ENCODE assay signal across 25 mouse cellular contexts in the genomic region with DNA sequence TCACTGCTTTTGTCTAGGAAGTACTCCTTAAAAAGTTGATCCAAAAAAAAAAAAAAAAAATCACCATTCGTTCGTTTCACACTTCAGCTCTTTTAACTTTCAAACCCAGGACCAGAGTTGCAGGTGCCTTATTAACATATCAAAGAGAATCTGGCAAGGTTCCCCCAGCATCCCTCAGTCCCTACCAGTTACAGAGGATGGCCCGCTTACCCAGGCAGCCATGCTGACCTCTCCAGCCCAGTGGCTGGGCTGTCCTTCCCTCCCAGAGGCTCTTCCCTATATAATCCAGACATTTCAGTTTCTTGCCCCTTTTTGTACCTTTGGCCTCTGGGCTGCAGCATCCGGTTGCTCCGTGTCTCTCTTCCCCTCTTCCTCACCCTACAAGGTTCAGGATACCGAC.
DNase-seq lines count a peak whose midpoint lies in the region; ATAC-seq and TF ChIP-seq lines count a peak whose summit lies in the region.
"Had no signal": no experiment of that assay in that cellular context is flagged by ENCODE, and none has a peak within 500 bp of the region (broad histone marks: within the 10 kb centered on the region; RNA-seq: fewer than 3 reads in every experiment).

No protein-coding gene starts in this region.

- TF ChIP-seq CTCF in layer of hippocampus, adult 2 months (conservative IDR thresholded peaks at IDR 0.05): no peak

- no peak overlapping the region for H3K9ac ChIP-seq in forebrain, embryonic 13.5 days
- H3K9ac ChIP-seq: embryonic facial prominence, embryonic 12.5 days; forebrain, embryonic 15.5 days; intestine, embryonic 15.5 days; liver, embryonic 12.5 days; liver, postnatal 0 days; midbrain, embryonic 13.5 days; stomach, embryonic 15.5 days had no signal

- no peaks in the 10 kb centered on the region for H3K9me3 ChIP-seq in embryonic facial prominence, embryonic 10.5 days
- no peaks in the 10 kb centered on the region for H3K9me3 ChIP-seq in forebrain, embryonic 13.5 days (replicated peaks)
- H3K9me3 ChIP-seq: embryonic facial prominence, embryonic 12.5 days; forebrain, embryonic 15.5 days; intestine, embryonic 15.5 days; liver, embryonic 12.5 days; megakaryocyte, embryonic 14.5 days; midbrain, embryonic 13.5 days; stomach, embryonic 15.5 days had no signal

- DNase-seq in CD4-positive, CD25-positive, alpha-beta regulatory T cell, adult 2 months (ENCODE audit: low read depth, low spot score): peak; percentile 30
- no peak for DNase-seq in layer of hippocampus, adult 2 months (ENCODE audit: low spot score in 2 of 2)
- DNase-seq in layer of hippocampus, adult 8-10 months (ENCODE audit: low spot score in 2 of 2): no peak
- peak; percentile 16 for DNase-seq in embryonic facial prominence, embryonic 10.5 days (ENCODE audit: low spot score)
- DNase-seq in right cerebral cortex, postnatal 10 days (ENCODE audit: low spot score in 2 of 2): no peak
- DNase-seq: adrenal gland, adult 2 months; adrenal gland, postnatal 36 days; cerebellum, adult 2 months; cerebellum, postnatal 25 days; gastrocnemius, postnatal 14 days; heart, postnatal 14 days; layer of hippocampus, adult 9-11 months; liver, postnatal 0 days; right cerebral cortex, adult 18-20 months had no signal

- no peaks in the 10 kb centered on the region for H3K27me3 ChIP-seq in embryonic facial prominence, embryonic 10.5 days (replicated peaks; ENCODE audit: low read depth, poor library complexity, severe bottlenecking)
- H3K27me3 ChIP-seq in forebrain, embryonic 13.5 days: no peaks in the 10 kb centered on the region
- H3K27me3 ChIP-seq: embryonic facial prominence, embryonic 12.5 days; forebrain, embryonic 15.5 days; intestine, embryonic 15.5 days; liver, embryonic 12.5 days; megakaryocyte, embryonic 14.5 days; midbrain, embryonic 13.5 days; stomach, embryonic 15.5 days had no signal

- H3K4me2 ChIP-seq in forebrain, embryonic 13.5 days: no peak overlapping the region
- H3K4me2 ChIP-seq: embryonic facial prominence, embryonic 12.5 days; forebrain, embryonic 15.5 days; intestine, embryonic 15.5 days; liver, embryonic 12.5 days; midbrain, embryonic 13.5 days; stomach, embryonic 15.5 days had no signal

- no peaks in the 10 kb centered on the region for H3K36me3 ChIP-seq in embryonic facial prominence, embryonic 10.5 days (replicated peaks)
- H3K36me3 ChIP-seq in macrophage (ENCODE audit: inconsistent target): no peaks in the 10 kb centered on the region
- H3K36me3 ChIP-seq in forebrain, embryonic 13.5 days (ENCODE audit: poor library complexity, severe bottlenecking): no peaks in the 10 kb centered on the region
- H3K36me3 ChIP-seq: embryonic facial prominence, embryonic 12.5 days; forebrain, embryonic 15.5 days; intestine, embryonic 15.5 days; liver, embryonic 12.5 days; midbrain, embryonic 13.5 days; stomach, embryonic 15.5 days had no signal

- no peaks in the 10 kb centered on the region for H3K79me2 ChIP-seq in macrophage (ENCODE audit: inconsistent target)

- H3K27ac ChIP-seq in layer of hippocampus, adult 2 months: peak overlapping the region; percentile 78; the same call in 1 of the 2 replicates
- peak overlapping the region; percentile 54; the same call in 1 of the 2 replicates for H3K27ac ChIP-seq in embryonic facial prominence, embryonic 10.5 days (replicated peaks)
- peak overlapping the region; percentile 88 for H3K27ac ChIP-seq in macrophage
- no peak overlapping the region for H3K27ac ChIP-seq in forebrain, embryonic 13.5 days
- H3K27ac ChIP-seq: embryonic facial prominence, embryonic 12.5 days; forebrain, embryonic 15.5 days; intestine, embryonic 15.5 days; liver, embryonic 12.5 days; midbrain, embryonic 13.5 days; stomach, embryonic 15.5 days had no signal

- WGBS in embryonic facial prominence, embryonic 10.5 days: 30% methylated on average over 6 of the region's 6 CpGs
- WGBS in macrophage (ENCODE audit: missing documents): 55% methylated on average over 3 of the region's 6 CpGs
- WGBS in forebrain, embryonic 13.5 days: 44% methylated on average over 6 of the region's 6 CpGs

- no peak overlapping the region for H3K4me3 ChIP-seq in layer of hippocampus, adult 2 months
- no peak overlapping the region for H3K4me3 ChIP-seq in embryonic facial prominence, embryonic 10.5 days
- no peak overlapping the region for H3K4me3 ChIP-seq in macrophage (ENCODE audit: inconsistent target)
- no peak overlapping the region for H3K4me3 ChIP-seq in forebrain, embryonic 13.5 days
- H3K4me3 ChIP-seq: embryonic facial prominence, embryonic 12.5 days; forebrain, embryonic 15.5 days; intestine, embryonic 15.5 days; liver, embryonic 12.5 days; megakaryocyte, embryonic 14.5 days; midbrain, embryonic 13.5 days; stomach, embryonic 15.5 days had no signal

- peaks cover 30% of the 10 kb centered on the region for H3K4me1 ChIP-seq in embryonic facial prominence, embryonic 10.5 days
- peaks cover 8% of the 10 kb centered on the region for H3K4me1 ChIP-seq in forebrain, embryonic 13.5 days
- H3K4me1 ChIP-seq: stomach, embryonic 15.5 days had no signal

- ATAC-seq in CD4-positive, CD25-positive, alpha-beta regulatory T cell, adult 4 months: no peak
- no peak for ATAC-seq in forebrain, embryonic 13.5 days
- ATAC-seq: forebrain, embryonic 15.5 days; hindbrain, embryonic 16.5 days; liver, embryonic 12.5 days; midbrain, embryonic 13.5 days had no signal

Comparison
In these comparisons a context has a peak if more than half of its experiments do, and no peak if none do; other contexts are left out.
1. DNase-seq: peak in CD4-positive, CD25-positive, alpha-beta regulatory T cell, adult 2 months (single experiment) and embryonic facial prominence, embryonic 10.5 days (single experiment); none in layer of hippocampus, adult 2 months (0 of 2), layer of hippocampus, adult 8-10 months (0 of 2) and right cerebral cortex, postnatal 10 days (0 of 2).